Mouse (Mus musculus): ENCODE data around the gene Prss35. TPM values are rescaled to one million over a fixed set of nuclear protein-coding genes. Genes with fewer than 3 reads are reported as not detected.

Gene Prss35
- polyA plus RNA-seq, 1 experiment from 2014 or later = 1.7 TPM

GRCm38 (mm10) chr9:86775374-86775773 lies 31.9 kb downstream of the Prss35 start:
- Histone ChIP-seq H3K27me3 (no peaks in the 10 kb centered on the region), H3K36me3 (no peaks in the 10 kb centered on the region), H3K4me2 (no peak overlapping the region), H3K4me3 (replicated peaks) (no peak overlapping the region), H3K4me1 (replicated peaks) (no peaks in the 10 kb centered on the region), H3K9ac (no peak overlapping the region), H3K9me3 (replicated peaks) (no peaks in the 10 kb centered on the region), H3K27ac (no peak overlapping the region)
- no peak for ATAC-seq (ENCODE audit: low read depth)
- 77% methylated on average over 6 of the region's 6 CpGs for WGBS (ENCODE audit: insufficient replicate concordance)
- DNase-seq = no peak

DNA sequence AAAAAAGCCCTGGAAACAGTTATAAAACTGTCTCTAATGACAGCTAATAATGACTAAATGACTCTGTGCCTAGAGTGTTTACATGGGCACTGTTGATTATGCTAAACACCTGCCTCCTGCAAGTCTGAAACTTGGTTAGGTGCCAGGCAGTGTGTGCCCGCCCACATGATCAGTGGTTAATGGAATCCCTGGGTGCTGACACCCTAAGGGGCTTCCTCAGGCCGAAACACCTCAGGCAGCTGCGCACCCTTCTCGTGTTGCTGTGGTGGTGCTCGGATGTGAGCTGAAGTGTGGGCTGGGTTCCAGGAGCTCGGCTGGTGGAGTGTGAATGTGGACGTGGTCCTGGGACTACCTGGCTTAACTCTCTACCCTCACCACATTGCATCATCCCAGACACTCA lies 33.9 kb downstream of the Prss35 start:
- no peaks in the 10 kb centered on the region for H3K27me3 ChIP-seq
- H3K9me3 ChIP-seq (replicated peaks) = no peaks in the 10 kb centered on the region
- H3K9ac ChIP-seq = no peak overlapping the region
- H3K4me2 ChIP-seq = no peak overlapping the region
- no peaks in the 10 kb centered on the region for H3K36me3 ChIP-seq
- H3K27ac ChIP-seq = no peak overlapping the region
- H3K4me3 ChIP-seq (replicated peaks) = no peak overlapping the region
- 58% methylated on average over 7 of the region's 7 CpGs for WGBS (ENCODE audit: insufficient replicate concordance)
- no peaks in the 10 kb centered on the region for H3K4me1 ChIP-seq (replicated peaks)
- ATAC-seq (ENCODE audit: low read depth) = no peak
- DNase-seq = no peak

- Histone ChIP-seq H3K9ac (no peak overlapping the region), H3K27me3 (no peaks in the 10 kb centered on the region), H3K9me3 (replicated peaks) (no peaks in the 10 kb centered on the region), H3K4me1 (replicated peaks) (no peaks in the 10 kb centered on the region), H3K27ac (no peak overlapping the region), H3K4me3 (replicated peaks) (no peak overlapping the region), H3K4me2 (no peak overlapping the region), H3K36me3 (no peaks in the 10 kb centered on the region)
- ATAC-seq (ENCODE audit: low read depth) (no peak), DNase-seq (no peak)
- 54% methylated on average over 4 of the region's 4 CpGs for WGBS (ENCODE audit: insufficient replicate concordance)
Measured at GRCm38 (mm10) chr9:86778212-86778611, 34.8 kb downstream of the Prss35 start.

DNA sequence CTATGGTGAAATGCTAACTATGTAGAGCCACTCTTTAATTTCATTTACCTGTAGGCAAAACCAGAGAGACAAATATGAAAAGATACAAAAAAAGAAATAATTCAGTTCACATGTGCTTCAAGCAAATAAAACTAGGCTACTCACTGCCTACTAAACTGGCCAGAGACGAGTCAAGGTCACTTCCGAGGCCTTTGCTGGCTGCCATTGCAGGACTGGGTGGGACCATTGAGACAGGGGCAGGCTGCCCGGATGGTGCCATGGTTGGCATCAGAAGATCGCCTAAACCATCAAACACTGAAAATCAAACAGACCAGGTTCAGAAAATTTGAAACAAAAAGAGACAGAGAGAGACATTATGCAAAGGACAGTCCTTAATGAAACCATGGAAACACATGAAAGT lies 38.0 kb downstream of the Prss35 start:
- no peaks in the 10 kb centered on the region for H3K27me3 ChIP-seq
- H3K4me3 ChIP-seq (replicated peaks) = no peak overlapping the region
- ATAC-seq (ENCODE audit: low read depth) (no peak), DNase-seq (no peak)
- H3K9ac ChIP-seq = no peak overlapping the region
- no peaks in the 10 kb centered on the region for H3K36me3 ChIP-seq
- H3K9me3 ChIP-seq (replicated peaks) = no peaks in the 10 kb centered on the region
- H3K27ac ChIP-seq = no peak overlapping the region
- 65% methylated on average over 4 of the region's 4 CpGs for WGBS (ENCODE audit: insufficient replicate concordance)
- H3K4me1 ChIP-seq (replicated peaks) = no peaks in the 10 kb centered on the region
- no peak overlapping the region for H3K4me2 ChIP-seq

DNA sequence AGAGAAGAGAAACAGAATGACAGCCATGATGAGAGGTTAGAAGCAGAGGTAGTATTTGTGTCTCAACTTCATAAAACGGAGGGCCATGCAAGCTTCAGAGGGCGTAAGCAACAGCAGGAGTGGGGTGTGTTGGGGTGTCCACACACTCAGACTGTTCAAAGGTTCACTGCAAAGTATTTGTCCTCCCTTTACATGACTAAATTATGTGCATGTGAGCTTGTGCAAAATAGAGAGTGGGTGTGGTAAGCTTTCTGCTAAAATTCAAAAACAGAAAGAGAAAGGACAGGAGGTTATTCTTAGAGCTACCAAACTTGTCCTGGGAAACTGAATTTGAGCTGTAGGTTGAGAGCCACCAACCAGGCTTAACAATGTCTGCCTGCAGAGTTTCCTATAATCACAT lies 39.4 kb downstream of the Prss35 start:
- WGBS (ENCODE audit: insufficient replicate concordance) = 76% methylated on average over 2 of the region's 2 CpGs
- Histone ChIP-seq H3K27me3 (no peaks in the 10 kb centered on the region), H3K9me3 (replicated peaks) (no peaks in the 10 kb centered on the region), H3K9ac (no peak overlapping the region), H3K4me3 (replicated peaks) (no peak overlapping the region), H3K4me2 (no peak overlapping the region), H3K4me1 (replicated peaks) (no peaks in the 10 kb centered on the region), H3K36me3 (no peaks in the 10 kb centered on the region), H3K27ac (no peak overlapping the region)
- DNase-seq = no peak
- ATAC-seq (ENCODE audit: low read depth) = no peak

- Histone ChIP-seq H3K9me3 (replicated peaks) (no peaks in the 10 kb centered on the region), H3K9ac (no peak overlapping the region), H3K4me2 (no peak overlapping the region), H3K4me3 (replicated peaks) (no peak overlapping the region), H3K27ac (no peak overlapping the region), H3K36me3 (no peaks in the 10 kb centered on the region), H3K27me3 (no peaks in the 10 kb centered on the region), H3K4me1 (replicated peaks) (no peaks in the 10 kb centered on the region)
- WGBS (ENCODE audit: insufficient replicate concordance) = 67% methylated on average over 6 of the region's 6 CpGs
- ATAC-seq (ENCODE audit: low read depth) (no peak), DNase-seq (no peak)
Measured at GRCm38 (mm10) chr9:86789186-86789585, 45.7 kb downstream of the Prss35 start.

DNA sequence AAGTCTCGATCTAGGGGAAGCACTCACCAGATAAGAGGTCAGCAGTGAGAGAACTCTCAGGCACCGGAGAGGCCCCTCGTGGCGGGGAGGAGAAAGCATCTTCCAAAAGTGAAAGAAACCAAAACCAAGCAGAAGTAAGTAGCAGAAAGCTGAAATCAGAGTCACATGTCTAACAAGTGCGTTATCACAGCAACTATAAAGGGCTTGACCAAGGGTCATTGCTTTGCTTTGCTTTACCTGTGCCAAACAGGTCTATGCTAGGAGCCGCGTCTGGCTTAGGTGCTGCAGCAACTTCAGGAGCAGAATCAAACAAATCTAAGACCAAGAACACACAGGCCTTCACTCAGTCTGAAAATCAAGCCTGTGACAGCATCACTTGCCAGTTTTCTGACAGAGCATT lies 48.5 kb downstream of the Prss35 start:
- H3K9me3 ChIP-seq (replicated peaks) = no peaks in the 10 kb centered on the region
- ATAC-seq (ENCODE audit: low read depth) = no peak
- no peaks in the 10 kb centered on the region for H3K27me3 ChIP-seq
- 58% methylated on average over 7 of the region's 7 CpGs for WGBS (ENCODE audit: insufficient replicate concordance)
- no peak overlapping the region for H3K9ac ChIP-seq
- H3K27ac ChIP-seq = no peak overlapping the region
- H3K4me1 ChIP-seq (replicated peaks) = no peaks in the 10 kb centered on the region
- no peaks in the 10 kb centered on the region for H3K36me3 ChIP-seq
- DNase-seq = no peak
- no peak overlapping the region for H3K4me2 ChIP-seq
- H3K4me3 ChIP-seq (replicated peaks) = no peak overlapping the region

GRCm38 (mm10) chr9:86795236-86795635 lies 51.8 kb downstream of the Prss35 start:
- Histone ChIP-seq H3K27ac (no peak overlapping the region), H3K36me3 (no peaks in the 10 kb centered on the region), H3K4me1 (replicated peaks) (no peaks in the 10 kb centered on the region), H3K4me3 (replicated peaks) (no peak overlapping the region), H3K9ac (no peak overlapping the region), H3K4me2 (no peak overlapping the region), H3K9me3 (replicated peaks) (no peaks in the 10 kb centered on the region), H3K27me3 (no peaks in the 10 kb centered on the region)
- no peak for ATAC-seq (ENCODE audit: low read depth)
- no peak for DNase-seq
- 52% methylated on average over 3 of the region's 3 CpGs for WGBS (ENCODE audit: insufficient replicate concordance)

- H3K27ac ChIP-seq = no peak overlapping the region
- no peak overlapping the region for H3K4me2 ChIP-seq
- DNase-seq (no peak), ATAC-seq (ENCODE audit: low read depth) (no peak)
- WGBS (ENCODE audit: insufficient replicate concordance) = 67% methylated on average over 4 of the region's 4 CpGs
- H3K9me3 ChIP-seq (replicated peaks) = no peaks in the 10 kb centered on the region
- no peak overlapping the region for H3K4me3 ChIP-seq (replicated peaks)
- H3K9ac ChIP-seq = no peak overlapping the region
- no peaks in the 10 kb centered on the region for H3K27me3 ChIP-seq
- no peaks in the 10 kb centered on the region for H3K4me1 ChIP-seq (replicated peaks)
- H3K36me3 ChIP-seq = no peaks in the 10 kb centered on the region
Measured at GRCm38 (mm10) chr9:86797553-86797952, 54.1 kb downstream of the Prss35 start.

GRCm38 (mm10) chr9:86798129-86798528 lies 54.7 kb downstream of the Prss35 start:
- Histone ChIP-seq H3K9me3 (replicated peaks) (no peaks in the 10 kb centered on the region), H3K4me3 (replicated peaks) (no peak overlapping the region), H3K27ac (no peak overlapping the region), H3K27me3 (no peaks in the 10 kb centered on the region), H3K4me2 (no peak overlapping the region), H3K9ac (no peak overlapping the region), H3K36me3 (no peaks in the 10 kb centered on the region), H3K4me1 (replicated peaks) (no peaks in the 10 kb centered on the region)
- ATAC-seq (ENCODE audit: low read depth) (no peak), DNase-seq (no peak)
- 67% methylated on average over 5 of the region's 5 CpGs for WGBS (ENCODE audit: insufficient replicate concordance)

DNA sequence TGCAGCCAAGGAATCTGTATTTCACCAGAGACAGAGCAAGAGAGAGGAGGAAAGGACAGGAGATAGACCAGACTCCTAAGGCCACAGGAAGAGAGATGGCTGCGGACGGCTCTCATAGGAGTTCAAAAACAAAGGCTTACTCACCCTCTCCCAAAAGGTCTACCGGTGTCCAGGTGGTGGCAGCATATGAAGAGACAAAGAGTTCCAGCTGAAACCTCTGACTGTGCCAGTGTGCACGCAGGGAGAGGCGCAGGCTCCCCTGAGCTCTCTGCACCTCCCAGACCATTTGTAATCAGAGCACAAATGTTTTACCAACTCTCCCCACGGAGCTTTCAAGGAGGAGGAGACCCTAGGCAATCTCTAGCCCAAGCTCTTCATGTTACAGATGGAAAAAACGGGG lies 55.2 kb downstream of the Prss35 start:
- Histone ChIP-seq H3K4me3 (replicated peaks) (no peak overlapping the region), H3K4me1 (replicated peaks) (no peaks in the 10 kb centered on the region), H3K9me3 (replicated peaks) (no peaks in the 10 kb centered on the region), H3K9ac (no peak overlapping the region), H3K4me2 (no peak overlapping the region), H3K27me3 (no peaks in the 10 kb centered on the region), H3K36me3 (no peaks in the 10 kb centered on the region), H3K27ac (no peak overlapping the region)
- no peak for DNase-seq
- 46% methylated on average over 7 of the region's 7 CpGs for WGBS (ENCODE audit: insufficient replicate concordance)
- ATAC-seq (ENCODE audit: low read depth) = no peak

DNA sequence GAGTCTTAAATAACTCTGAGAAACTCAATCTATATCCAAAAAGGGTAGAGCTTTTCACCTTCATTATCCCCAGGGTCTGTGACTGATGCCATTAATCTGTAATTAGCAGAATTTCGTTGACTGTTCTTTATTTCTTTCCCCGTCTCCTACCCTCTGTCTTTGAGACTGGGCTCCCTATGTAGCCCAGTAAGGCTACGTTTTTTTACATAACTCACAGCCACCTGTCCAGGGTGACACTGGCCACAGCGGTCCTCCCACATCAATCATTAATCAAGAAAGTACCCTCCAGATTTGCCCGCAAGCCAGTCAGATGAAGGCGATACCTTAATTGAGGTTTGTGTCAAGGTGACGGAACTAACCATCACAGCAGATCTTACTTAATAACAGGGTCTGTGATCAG lies 55.6 kb downstream of the Prss35 start:
- ATAC-seq (ENCODE audit: low read depth) = no peak
- H3K9me3 ChIP-seq (replicated peaks) = no peaks in the 10 kb centered on the region
- no peak overlapping the region for H3K9ac ChIP-seq
- WGBS (ENCODE audit: insufficient replicate concordance) = 71% methylated on average over 7 of the region's 7 CpGs
- H3K4me1 ChIP-seq (replicated peaks) = no peaks in the 10 kb centered on the region
- DNase-seq = no peak
- no peak overlapping the region for H3K4me2 ChIP-seq
- no peak overlapping the region for H3K27ac ChIP-seq
- no peaks in the 10 kb centered on the region for H3K36me3 ChIP-seq
- no peaks in the 10 kb centered on the region for H3K27me3 ChIP-seq
- no peak overlapping the region for H3K4me3 ChIP-seq (replicated peaks)

All from liver, embryonic 13.5 days (tissue).